Mouse (Mus musculus) naive thymus-derived CD4-positive, alpha-beta T cell, adult 5 months (primary cell): ENCODE results near the gene Cldnd2. TPM values are rescaled to one million over a fixed set of nuclear protein-coding genes. Genes with fewer than 3 reads are reported as not detected.

ENCODE experiments used
- polyA plus RNA-seq: library from polyadenylated mRNA; unstranded; fragments of 100-300 nt; shearing (Covaris generic); gene quantifications from one replicate; pipeline ENCODE4 v1.2.1, GENCODE M21; 2017

The Cldnd2 gene
- polyA plus RNA-seq, result not detected

DNA sequence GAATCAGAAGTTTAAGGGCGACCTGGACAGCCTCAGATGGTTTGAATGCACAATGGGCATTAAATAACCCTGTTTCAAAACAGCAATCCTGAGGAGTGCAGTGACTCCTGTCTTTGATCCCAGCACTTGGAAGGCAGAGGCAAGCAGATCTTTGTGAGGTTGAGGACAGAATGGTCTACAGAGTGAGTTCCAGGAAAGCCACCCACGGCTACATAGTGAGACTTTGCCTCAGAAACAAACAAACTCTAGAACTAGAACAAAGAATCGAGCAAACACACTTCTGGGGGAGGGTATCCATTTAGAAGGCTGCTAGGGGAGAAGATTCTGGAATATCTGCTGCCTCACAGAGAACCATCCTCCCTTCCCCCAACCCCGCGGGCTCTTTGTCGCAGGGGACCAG, at the start of gene Cldnd2:
Cldnd2 (plus strand) TSS at position 301 of the 400 bp plus-strand sequence.

DNA sequence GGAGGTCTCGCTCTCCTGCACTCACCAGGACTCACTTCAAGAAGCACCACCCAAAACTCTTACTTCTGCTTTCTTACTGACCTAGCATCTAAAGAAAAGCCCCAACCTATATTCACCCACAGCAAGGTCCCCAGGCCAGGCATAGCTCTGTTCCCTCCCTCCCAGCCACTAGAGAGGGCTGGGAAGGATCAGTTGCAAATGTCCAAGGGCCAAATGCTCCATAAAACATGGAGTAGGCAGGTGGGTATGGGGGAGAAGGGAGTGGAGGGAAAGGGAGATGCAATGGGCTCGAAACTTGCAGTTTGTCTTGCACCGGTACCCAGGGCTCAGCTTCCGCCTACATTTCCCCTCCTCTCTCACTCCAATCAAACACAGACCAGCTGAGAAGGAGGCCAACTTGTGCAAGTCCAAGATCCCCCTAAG, 32.4 kb upstream of the Cldnd2 start, which contains the start of gene Siglecg:
Siglecg (plus strand) TSS at position 74 of the 423 bp plus-strand sequence.

DNA sequence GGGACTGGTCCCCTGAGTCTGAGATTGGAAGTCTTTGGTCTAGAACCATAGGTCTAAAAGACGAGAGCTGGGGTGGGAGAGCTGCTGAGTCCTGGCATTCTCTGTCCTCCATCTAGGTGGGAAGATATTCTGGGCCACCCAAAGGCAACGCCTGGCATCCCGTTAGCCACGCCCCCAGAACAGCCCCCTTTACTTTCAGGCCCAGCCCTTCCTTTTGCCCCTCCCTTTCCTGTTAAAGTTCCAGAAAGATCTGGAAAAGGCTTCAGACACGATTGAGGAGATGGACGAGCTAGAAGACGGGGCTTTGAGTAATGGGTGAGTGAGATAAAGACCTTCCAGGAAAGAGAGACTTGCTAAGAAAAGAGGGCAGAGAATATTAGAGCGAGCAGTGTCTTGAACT, 13.2 kb upstream of the Cldnd2 start, which contains the start of gene Lim2:
Lim2 (plus strand) TSS at position 265 of the 400 bp plus-strand sequence.

DNA sequence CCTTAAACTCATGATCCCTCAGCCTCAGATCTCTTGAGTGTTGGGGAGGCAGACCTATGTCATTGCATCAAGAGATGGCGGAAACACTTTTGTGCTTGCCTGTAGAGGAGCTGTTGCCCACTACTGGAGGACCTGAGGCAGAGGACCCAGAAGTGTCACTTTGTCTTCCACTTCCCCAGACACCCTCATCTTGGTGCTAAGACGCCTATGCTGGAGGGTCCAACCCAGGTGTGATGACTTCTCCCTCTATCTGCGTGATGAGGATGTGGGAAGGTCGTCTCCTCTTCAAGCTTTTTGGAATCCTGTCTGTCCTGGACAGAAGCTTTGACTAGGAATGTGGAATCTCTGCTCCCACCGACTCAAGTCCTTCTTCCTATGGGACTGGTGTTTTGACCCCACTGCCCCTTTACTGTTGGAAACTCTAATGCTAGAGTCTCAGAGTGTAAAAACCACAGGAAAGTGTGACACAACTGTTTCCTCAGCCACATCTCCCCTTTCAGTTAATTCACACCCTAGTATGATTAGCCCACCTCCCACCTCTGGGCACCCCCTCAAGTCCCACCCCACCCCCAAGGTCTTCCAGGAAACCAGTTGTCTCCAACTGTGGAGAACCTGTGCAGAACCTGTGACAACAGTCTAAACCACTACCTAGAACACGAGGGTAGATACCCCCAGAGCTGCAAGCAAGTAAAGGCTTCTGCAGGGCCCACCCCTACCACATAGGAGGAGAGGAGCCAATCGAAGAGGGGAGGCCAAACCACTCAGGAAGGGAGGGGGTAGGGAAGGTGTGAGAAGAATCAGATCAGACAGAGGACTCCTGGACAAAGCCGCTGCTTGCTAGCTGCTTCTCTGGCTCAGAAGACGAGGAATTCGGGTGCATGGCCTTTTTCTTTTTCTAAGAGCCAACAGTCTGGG, 4.0 kb upstream of the Cldnd2 start, which contains the start of gene Nkg7:
Nkg7 (plus strand) TSS at position 733 of the 915 bp plus-strand sequence.

DNA sequence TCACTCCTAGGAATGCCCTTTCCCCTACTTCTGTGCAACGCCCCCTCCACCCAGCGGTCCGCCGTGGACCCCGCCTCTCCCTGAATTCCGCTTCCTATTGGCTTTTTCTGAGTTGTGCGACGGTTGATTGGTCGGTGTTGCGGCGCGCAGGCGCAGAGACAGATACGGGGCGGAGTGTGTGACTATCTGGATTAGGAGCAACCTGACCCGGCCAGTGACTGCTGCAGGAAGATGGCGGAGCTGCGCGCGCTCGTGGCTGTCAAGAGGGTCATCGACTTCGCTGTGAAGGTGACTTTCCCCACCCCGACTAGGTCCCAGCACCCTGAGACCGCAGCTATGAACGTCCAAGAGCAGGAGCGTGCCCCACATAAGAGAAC, 3.3 kb downstream of the Cldnd2 start, which contains the start of the genes Etfb and Gm45233:
Etfb (plus strand) TSS at position 167 of the 377 bp plus-strand sequence.
Gm45233 (plus strand) TSS at position 212 of the 377 bp plus-strand sequence.

DNA sequence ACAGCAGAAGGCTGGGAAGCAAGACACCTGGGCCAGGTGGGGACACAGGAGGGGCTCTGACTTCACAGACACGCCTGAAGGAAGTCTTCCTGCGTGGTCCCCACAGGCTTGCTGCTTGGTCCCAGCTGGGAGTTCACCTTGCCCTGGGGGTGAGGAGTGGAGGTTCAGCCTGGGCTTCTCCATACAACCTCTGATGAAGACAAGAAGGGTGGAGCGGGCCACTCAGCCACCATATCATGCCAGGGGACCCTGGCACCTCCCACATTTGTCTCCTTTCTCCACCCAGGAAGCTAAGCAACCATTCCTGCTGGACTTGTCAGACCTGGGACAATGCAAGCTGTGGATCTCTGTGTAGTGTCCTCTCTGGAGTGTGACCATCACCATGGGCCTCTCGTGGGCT, 22.3 kb downstream of the Cldnd2 start, which contains the start of gene Vsig10l:
Vsig10l (plus strand) TSS at position 301 of the 400 bp plus-strand sequence.

DNA sequence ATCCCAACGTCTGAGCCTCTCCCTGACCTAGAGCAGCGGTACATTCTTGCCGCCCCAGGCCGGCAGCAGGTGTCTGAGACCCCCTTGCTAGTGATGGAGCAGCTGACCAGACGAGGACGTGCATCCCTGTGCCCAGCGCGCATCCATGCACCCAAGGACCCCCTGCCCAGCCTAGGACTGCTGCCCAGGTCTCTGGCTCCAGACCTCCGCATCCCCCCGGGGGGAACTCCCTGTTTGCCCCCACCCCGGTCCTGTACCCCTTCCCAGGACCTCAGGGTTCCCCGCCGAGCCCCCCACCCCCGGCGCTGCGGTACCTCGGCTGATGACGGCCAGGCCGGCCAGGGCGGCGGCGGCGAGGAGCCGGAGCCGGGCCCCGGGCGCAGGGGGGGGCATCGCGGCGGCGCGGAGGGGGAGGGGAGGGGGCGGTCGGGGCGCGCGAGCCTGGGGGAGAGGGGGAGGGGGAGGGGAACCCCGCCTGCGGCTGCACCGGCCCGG, 49.1 kb downstream of the Cldnd2 start, which contains the start of gene Iglon5:
Iglon5 (minus strand) TSS at position 445 of the 495 bp plus-strand sequence.

Other genes starting within 250 kb of the Cldnd2 start
- gene Zfp715, start 127.5 kb upstream of the Cldnd2 start, polyA plus RNA-seq, result 17.8 TPM
- not detected for gene Siglecf, start 89.4 kb upstream of the Cldnd2 start, polyA plus RNA-seq
- gene Siglecg, start 32.6 kb upstream of the Cldnd2 start, polyA plus RNA-seq, result 0.14 TPM
- gene Lim2, start 13.1 kb upstream of the Cldnd2 start, polyA plus RNA-seq, result not detected
- 3.4 TPM for gene Nkg7, start 3.7 kb upstream of the Cldnd2 start, polyA plus RNA-seq
- gene Etfb, start 3.3 kb downstream of the Cldnd2 start, polyA plus RNA-seq, result 36.6 TPM
- gene Gm45233, start 3.3 kb downstream of the Cldnd2 start, polyA plus RNA-seq, result not detected
- 0.75 TPM for gene Vsig10l, start 22.4 kb downstream of the Cldnd2 start, polyA plus RNA-seq
- gene Iglon5, start 49.3 kb downstream of the Cldnd2 start, polyA plus RNA-seq, result not detected
- not detected for gene 4931406B18Rik, start 65.2 kb downstream of the Cldnd2 start, polyA plus RNA-seq
- not detected for gene Cd33, start 103.6 kb downstream of the Cldnd2 start, polyA plus RNA-seq
- gene Zfp658, start 121.5 kb downstream of the Cldnd2 start, polyA plus RNA-seq, result 4.4 TPM
- gene Zfp719, start 138.8 kb downstream of the Cldnd2 start, polyA plus RNA-seq, result 4.4 TPM
- gene Zfp819, start 166.4 kb downstream of the Cldnd2 start, polyA plus RNA-seq, result not detected
- not detected for gene Ceacam18, start 193.9 kb downstream of the Cldnd2 start, polyA plus RNA-seq
- gene Siglece, start 219.4 kb downstream of the Cldnd2 start, polyA plus RNA-seq, result 0.50 TPM
- 6.1 TPM for gene Ctu1, start 231.2 kb downstream of the Cldnd2 start, polyA plus RNA-seq
- gene Klk14, start 249.6 kb downstream of the Cldnd2 start, polyA plus RNA-seq, result not detected